Mouse (Mus musculus) lung, postnatal 0 days (tissue): ENCODE measurements at regions not wholly inside any gene's neighbourhood (a gene's known extent, or its start where the extent isn't known, plus 50 kb on each side); places are given as distances from the start of the nearest gene placed in this dataset.

Experiments
- ATAC-seq: fragments of 200-750 bp; cut with Nextera tagmentation; 2 replicates; pipeline ENCODE4 v1.8.0; 2017; ENCODE audit warnings: moderate library complexity
- DNase-seq: peaks from one replicate; pipeline ENCODE4 v3.0.0-alpha.2; 2016; ENCODE audit warnings: low spot score
- H3K27ac ChIP-seq: fragments of 300-500 bp; sonication (generic); 2 replicates; pipeline ENCODE4 v1.5.1; 2014; ENCODE audit warnings: antibody characterized with exemption, mild to moderate bottlenecking, low read length, mixed read lengths
- H3K27me3 ChIP-seq: fragments of 300-500 bp; sonication (generic); replicated peaks from 2 replicates; pipeline ENCODE4 v1.6.1; 2014; ENCODE audit warnings: low read length, mixed read lengths; ENCODE audit not compliant: insufficient read depth
- H3K36me3 ChIP-seq: fragments of 300-500 bp; sonication (generic); 2 replicates; pipeline ENCODE4 v1.6.1; 2014; ENCODE audit warnings: low read length, mixed read lengths; ENCODE audit not compliant: insufficient read depth
- H3K4me1 ChIP-seq: fragments of 300-500 bp; sonication (generic); 2 replicates; pipeline ENCODE4 v1.6.1; 2014; ENCODE audit warnings: antibody characterized with exemption, low read depth, low read length, mixed read lengths; ENCODE audit not compliant: insufficient read depth
- H3K4me2 ChIP-seq: fragments of 300-500 bp; sonication (generic); replicated peaks from 2 replicates; pipeline ENCODE4 v1.6.1; 2014; ENCODE audit warnings: low read depth, mild to moderate bottlenecking, low read length, moderate library complexity, mixed read lengths
- H3K4me3 ChIP-seq: fragments of 300-500 bp; sonication (generic); 2 replicates; pipeline ENCODE4 v1.5.1; 2014; ENCODE audit warnings: low read depth, low read length
- H3K9ac ChIP-seq: fragments of 300-500 bp; sonication (generic); replicated peaks from 2 replicates; pipeline ENCODE4 v1.6.1; 2014; ENCODE audit warnings: low read depth, mild to moderate bottlenecking
- H3K9me3 ChIP-seq: fragments of 300-500 bp; sonication (generic); 2 replicates; pipeline ENCODE4 v1.6.1; 2016; ENCODE audit warnings: low read length, mixed read lengths
- CTCF ChIP-seq: IDR thresholded peaks from 2 replicates; pipeline ENCODE4 v1.5.1; 2016; ENCODE audit warnings: antibody characterized with exemption, mild to moderate bottlenecking
- EP300 ChIP-seq: IDR thresholded peaks from 2 replicates; pipeline ENCODE4 v1.6.1; 2016; ENCODE audit warnings: antibody characterized with exemption, mild to moderate bottlenecking, control low read depth
- WGBS: fragments of 180-500 bp; shearing (Covaris S2); extraction: QIAGEN DNeasy Blood & Tissue Kit; methylation state at CpG from one replicate; pipeline ENCODE4 v1.1.7; 2014; 5-methylcytosine and 5-hydroxymethylcytosine counted together

- no peak overlapping the region for H3K4me3 ChIP-seq
- TF ChIP-seq EP300 (no peak), CTCF (no peak)
- no peaks in the 10 kb centered on the region for H3K9me3 ChIP-seq
- H3K4me2 ChIP-seq, result no peak overlapping the region
- no peak for ATAC-seq
- no peak for DNase-seq
- no peaks in the 10 kb centered on the region for H3K4me1 ChIP-seq
- no peak overlapping the region for H3K9ac ChIP-seq
- no peak overlapping the region for H3K27ac ChIP-seq
- H3K36me3 ChIP-seq, result no peaks in the 10 kb centered on the region
- 63% methylated on average over 5 of the region's 5 CpGs for WGBS
- H3K27me3 ChIP-seq, result no peaks in the 10 kb centered on the region
Measured at GRCm38 (mm10) chr9:73262711-73263110, 149.5 kb downstream of the Rsl24d1 start.

DNA sequence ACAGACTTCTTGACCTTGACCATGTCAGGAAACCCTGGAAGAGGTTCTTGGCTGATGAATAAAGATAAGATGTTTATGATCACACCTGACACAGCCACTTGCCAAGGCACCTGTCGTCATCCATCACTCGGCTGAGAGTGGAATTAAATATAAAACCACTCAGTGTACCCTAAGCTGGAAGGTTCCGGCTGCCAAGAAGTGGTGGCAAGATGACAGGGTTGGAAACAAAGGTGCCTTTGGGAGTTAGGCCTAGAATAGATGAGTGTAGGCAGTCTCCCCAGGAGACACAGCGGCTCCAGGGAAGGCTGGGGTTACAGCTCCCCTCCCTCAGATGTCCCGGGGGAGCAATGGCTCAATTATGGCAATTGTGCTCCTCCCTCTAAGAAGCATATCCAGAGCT, 157.0 kb downstream of the Rsl24d1 start:
- DNase-seq, result no peak

GRCm38 (mm10) chr9:73272614-73273013, 159.4 kb downstream of the Rsl24d1 start:
- H3K9me3 ChIP-seq, result no peaks in the 10 kb centered on the region
- H3K27ac ChIP-seq, result no peak overlapping the region
- H3K9ac ChIP-seq, result no peak overlapping the region
- H3K4me1 ChIP-seq, result no peaks in the 10 kb centered on the region
- no peak overlapping the region for H3K4me3 ChIP-seq
- no peak for DNase-seq
- 60% methylated on average over 2 of the region's 2 CpGs for WGBS
- no peak overlapping the region for H3K4me2 ChIP-seq
- no peak for ATAC-seq
- TF ChIP-seq CTCF (no peak), EP300 (no peak)
- H3K36me3 ChIP-seq, result no peaks in the 10 kb centered on the region
- H3K27me3 ChIP-seq, result no peaks in the 10 kb centered on the region

More for the DNA sequence above, 157.0 kb downstream of the Rsl24d1 start:
- WGBS, result 50% methylated on average over 5 of the region's 5 CpGs
- Histone ChIP-seq H3K9me3 (no peaks in the 10 kb centered on the region), H3K27ac (no peak overlapping the region), H3K9ac (no peak overlapping the region), H3K4me2 (no peak overlapping the region), H3K36me3 (no peaks in the 10 kb centered on the region), H3K27me3 (no peaks in the 10 kb centered on the region), H3K4me3 (no peak overlapping the region), H3K4me1 (no peaks in the 10 kb centered on the region)
- TF ChIP-seq EP300, result no peak
- no peak for TF ChIP-seq CTCF
- ATAC-seq, result no peak

DNA sequence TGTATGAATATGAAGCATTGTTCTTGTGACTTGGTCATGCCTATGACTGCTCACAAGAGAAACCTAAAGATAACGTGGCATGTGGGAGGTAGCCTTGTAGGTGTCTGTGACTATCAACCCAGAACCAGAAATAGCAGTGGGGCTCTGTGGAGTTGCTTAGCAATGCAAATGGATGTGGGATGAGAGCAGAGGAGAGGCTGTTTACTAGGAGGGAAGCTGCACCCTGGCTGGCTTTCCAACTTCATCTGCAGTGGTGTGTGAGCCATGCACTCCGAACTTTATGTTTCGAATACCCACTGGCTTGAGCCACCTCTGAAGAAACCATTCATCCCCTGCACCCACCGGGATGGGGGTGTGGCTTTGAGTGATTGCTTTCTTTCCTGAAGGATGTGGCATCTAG, 160.5 kb downstream of the Rsl24d1 start:
- no peak for TF ChIP-seq CTCF
- no peak for TF ChIP-seq EP300
- Histone ChIP-seq H3K9ac (no peak overlapping the region), H3K4me1 (no peaks in the 10 kb centered on the region), H3K36me3 (no peaks in the 10 kb centered on the region), H3K27ac (no peak overlapping the region), H3K27me3 (no peaks in the 10 kb centered on the region), H3K9me3 (no peaks in the 10 kb centered on the region), H3K4me2 (no peak overlapping the region), H3K4me3 (no peak overlapping the region)
- no peak for DNase-seq
- ATAC-seq, result no peak
- WGBS, result 76% methylated on average over 4 of the region's 4 CpGs

DNA sequence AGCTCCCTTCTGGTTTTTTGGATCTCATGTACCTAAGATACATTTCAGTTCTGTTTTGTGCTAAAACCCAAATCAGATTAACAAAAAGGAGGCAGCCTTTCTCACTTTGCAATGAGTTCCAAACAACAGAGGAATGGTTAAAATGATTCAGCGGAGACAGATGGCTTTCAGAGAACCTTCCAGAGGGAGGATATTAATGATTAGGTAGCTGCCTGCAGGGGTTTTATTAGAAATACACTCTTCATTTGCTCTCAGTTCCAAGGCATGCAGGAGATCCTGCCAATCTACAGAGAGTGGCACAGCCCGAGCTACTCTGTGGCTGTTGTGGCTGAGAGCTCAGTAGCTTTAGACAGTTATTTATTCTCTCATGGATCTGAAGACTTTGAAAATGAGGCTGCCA, 162.4 kb downstream of the Rsl24d1 start:
- no peaks in the 10 kb centered on the region for H3K27me3 ChIP-seq
- WGBS, result 80% methylated on average over 2 of the region's 2 CpGs
- H3K4me1 ChIP-seq, result no peaks in the 10 kb centered on the region
- no peak overlapping the region for H3K9ac ChIP-seq
- no peaks in the 10 kb centered on the region for H3K36me3 ChIP-seq
- H3K9me3 ChIP-seq, result no peaks in the 10 kb centered on the region
- TF ChIP-seq CTCF, result no peak
- H3K4me2 ChIP-seq, result no peak overlapping the region
- H3K27ac ChIP-seq, result no peak overlapping the region
- ATAC-seq (no peak), DNase-seq (no peak)
- no peak overlapping the region for H3K4me3 ChIP-seq

- Histone ChIP-seq H3K9me3 (no peaks in the 10 kb centered on the region), H3K27ac (no peak overlapping the region), H3K9ac (no peak overlapping the region), H3K4me2 (no peak overlapping the region), H3K4me1 (no peaks in the 10 kb centered on the region), H3K36me3 (no peaks in the 10 kb centered on the region), H3K27me3 (no peaks in the 10 kb centered on the region), H3K4me3 (no peak overlapping the region)
- TF ChIP-seq CTCF (no peak), EP300 (peak; percentile 31; the same call in 1 of the 2 replicates)
- WGBS, result 53% methylated on average over 6 of the region's 6 CpGs
- DNase-seq, result peak; percentile 47
- ATAC-seq, result peak; percentile 86
Measured at GRCm38 (mm10) chr9:73295287-73295686, 182.1 kb downstream of the Rsl24d1 start.

DNA sequence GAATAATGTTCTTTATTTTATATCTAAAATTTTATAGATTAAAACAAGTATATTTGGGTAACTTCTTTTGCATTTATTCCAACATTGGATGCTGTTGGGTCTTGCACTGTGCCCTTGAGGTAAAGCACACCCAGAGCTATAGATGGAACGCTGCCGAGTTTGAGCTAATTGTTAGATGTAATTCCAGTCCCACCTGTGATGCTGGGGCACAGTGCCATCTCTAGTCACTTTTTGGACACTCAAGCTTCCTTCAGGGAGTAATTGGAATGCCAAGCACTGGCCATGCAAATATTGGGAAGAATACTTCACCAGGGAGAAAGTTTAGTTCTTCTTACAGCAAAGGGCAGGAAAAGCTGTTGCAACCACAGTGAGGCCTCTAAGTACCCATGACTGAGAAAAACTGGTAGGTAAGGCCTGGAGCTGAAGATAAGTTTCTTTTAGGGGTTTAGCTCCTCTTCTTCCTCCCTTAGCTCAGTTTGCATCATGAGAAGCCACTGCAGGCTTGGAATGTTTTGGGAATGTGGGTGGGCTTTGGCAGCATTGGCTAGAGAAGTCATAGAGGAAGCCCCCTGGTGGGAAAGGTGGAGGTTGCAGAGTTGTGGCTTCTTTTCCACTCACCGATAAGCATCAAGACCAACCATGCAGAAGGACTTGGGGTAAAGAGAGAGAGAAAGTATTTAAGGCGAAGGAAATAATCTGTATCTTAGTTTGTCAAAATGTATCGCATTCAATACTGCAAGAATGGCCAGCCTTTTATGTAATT, 189.1 kb downstream of the Rsl24d1 start:
- Histone ChIP-seq H3K4me1 (no peaks in the 10 kb centered on the region), H3K9ac (no peak overlapping the region), H3K4me3 (no peak overlapping the region), H3K4me2 (no peak overlapping the region), H3K36me3 (no peaks in the 10 kb centered on the region), H3K27ac (no peak overlapping the region), H3K9me3 (no peaks in the 10 kb centered on the region), H3K27me3 (no peaks in the 10 kb centered on the region)
- WGBS, result 71% methylated on average over 5 of the region's 5 CpGs
- ATAC-seq (no peak), DNase-seq (peak; percentile 44)
- TF ChIP-seq EP300, result no peak
- peak; percentile 42 for TF ChIP-seq CTCF
